Mouse (Mus musculus): ENCODE measurements around the gene Slc25a33. TPM values are rescaled to one million over a fixed set of nuclear protein-coding genes. Genes with fewer than 3 reads are reported as not detected.
A peak's percentile ranks its signal among the peaks of the same experiment; 100 is the strongest.

Slc25a33 gene
- total and polyA plus RNA-seq, 2 experiments from 2014 or later = 12.5 to 29.7 TPM

- 39% methylated on average over 8 of the region's 8 CpGs for WGBS
- Histone ChIP-seq H3K9ac (no peak overlapping the region), H3K9me3 (ENCODE audit: low read length) (no peaks in the 10 kb centered on the region), H3K4me2 (ENCODE audit: low read depth) (no peak overlapping the region), H3K27ac (ENCODE audit: low read depth, low read length) (no peak overlapping the region), H3K27me3 (ENCODE audit: insufficient read depth, low read length) (peaks cover 5% of the 10 kb centered on the region; the same call in 1 of the 2 replicates), H3K36me3 (ENCODE audit: insufficient read depth) (no peaks in the 10 kb centered on the region), H3K4me3 (ENCODE audit: low read depth, low read length) (no peak overlapping the region), H3K4me1 (ENCODE audit: insufficient read depth) (peaks cover 10% of the 10 kb centered on the region; the same call in 1 of the 2 replicates)
- no peak for ATAC-seq
- no peak for DNase-seq
- no peak for TF ChIP-seq CTCF (IDR thresholded peaks at IDR 0.05; ENCODE audit: low read depth)
Observed at GRCm38 (mm10) chr4:149775760-149776362, 1.8 kb upstream of the Slc25a33 start.

- Histone ChIP-seq H3K9me3 (ENCODE audit: low read length) (no peaks in the 10 kb centered on the region), H3K27me3 (ENCODE audit: insufficient read depth, low read length) (peaks cover 5% of the 10 kb centered on the region; the same call in 1 of the 2 replicates), H3K4me1 (ENCODE audit: insufficient read depth) (peaks cover 10% of the 10 kb centered on the region; the same call in 1 of the 2 replicates), H3K36me3 (ENCODE audit: insufficient read depth) (no peaks in the 10 kb centered on the region), H3K4me2 (ENCODE audit: low read depth) (no peak overlapping the region), H3K4me3 (ENCODE audit: low read depth, low read length) (no peak overlapping the region), H3K9ac (no peak overlapping the region), H3K27ac (ENCODE audit: low read depth, low read length) (no peak overlapping the region)
- DNase-seq = no peak
- no peak for ATAC-seq
- no peak for TF ChIP-seq CTCF (IDR thresholded peaks at IDR 0.05; ENCODE audit: low read depth)
- 52% methylated on average over 7 of the region's 7 CpGs for WGBS
Observed at GRCm38 (mm10) chr4:149775330-149775729, 1.3 kb upstream of the Slc25a33 start.

- H3K9me3 ChIP-seq (ENCODE audit: low read length) = no peaks in the 10 kb centered on the region
- peak overlapping the region; percentile 71 for H3K27ac ChIP-seq (ENCODE audit: low read depth, low read length)
- 1% methylated on average over 62 of the region's 65 CpGs for WGBS
- DNase-seq = peak; percentile 31
- ATAC-seq = no peak; the same call in 1 of the 2 replicates
- peak overlapping the region; percentile 75 for H3K9ac ChIP-seq
- no peak for TF ChIP-seq CTCF (IDR thresholded peaks at IDR 0.05; ENCODE audit: low read depth)
- H3K27me3 ChIP-seq (ENCODE audit: insufficient read depth, low read length) = peaks cover 5% of the 10 kb centered on the region; the same call in 1 of the 2 replicates
- H3K4me3 ChIP-seq (ENCODE audit: low read depth, low read length) = peak overlapping the region; percentile 82
- no peaks in the 10 kb centered on the region for H3K36me3 ChIP-seq (ENCODE audit: insufficient read depth)
- peak overlapping the region; percentile 98 for H3K4me2 ChIP-seq (ENCODE audit: low read depth)
- peaks cover 10% of the 10 kb centered on the region; the same call in 1 of the 2 replicates for H3K4me1 ChIP-seq (ENCODE audit: insufficient read depth)
Observed at GRCm38 (mm10) chr4:149773408-149774093, 526 bp downstream of the Slc25a33 start.

- H3K27me3 ChIP-seq (ENCODE audit: insufficient read depth, low read length) = peaks cover 5% of the 10 kb centered on the region; the same call in 1 of the 2 replicates
- WGBS = 12% methylated on average over 2 of the region's 2 CpGs
- H3K4me2 ChIP-seq (ENCODE audit: low read depth) = peak overlapping the region; percentile 98
- peaks cover 10% of the 10 kb centered on the region; the same call in 1 of the 2 replicates for H3K4me1 ChIP-seq (ENCODE audit: insufficient read depth)
- H3K9me3 ChIP-seq (ENCODE audit: low read length) = no peaks in the 10 kb centered on the region
- ATAC-seq (no peak), DNase-seq (no peak)
- no peak overlapping the region for H3K4me3 ChIP-seq (ENCODE audit: low read depth, low read length)
- no peaks in the 10 kb centered on the region for H3K36me3 ChIP-seq (ENCODE audit: insufficient read depth)
- H3K27ac ChIP-seq (ENCODE audit: low read depth, low read length) = no peak overlapping the region
- no peak overlapping the region for H3K9ac ChIP-seq
- TF ChIP-seq CTCF (IDR thresholded peaks at IDR 0.05; ENCODE audit: low read depth) = peak; percentile 61
Observed at GRCm38 (mm10) chr4:149772394-149772793, 1.7 kb downstream of the Slc25a33 start.

GRCm38 (mm10) chr4:149765201-149765600, 8.9 kb downstream of the Slc25a33 start:
- Histone ChIP-seq H3K4me1 (ENCODE audit: insufficient read depth) (no peaks in the 10 kb centered on the region), H3K9ac (no peak overlapping the region), H3K4me2 (ENCODE audit: low read depth) (no peak overlapping the region), H3K36me3 (ENCODE audit: insufficient read depth) (no peaks in the 10 kb centered on the region; the same call in 1 of the 2 replicates), H3K27me3 (ENCODE audit: insufficient read depth, low read length) (no peaks in the 10 kb centered on the region), H3K9me3 (ENCODE audit: low read length) (no peaks in the 10 kb centered on the region), H3K4me3 (ENCODE audit: low read depth, low read length) (no peak overlapping the region), H3K27ac (ENCODE audit: low read depth, low read length) (no peak overlapping the region)
- no peak for TF ChIP-seq CTCF (IDR thresholded peaks at IDR 0.05; ENCODE audit: low read depth)
- 92% methylated on average over 5 of the region's 5 CpGs for WGBS
- DNase-seq (no peak), ATAC-seq (no peak)

- no peaks in the 10 kb centered on the region for H3K9me3 ChIP-seq (ENCODE audit: low read length)
- 87% methylated on average over 2 of the region's 2 CpGs for WGBS
- TF ChIP-seq CTCF (IDR thresholded peaks at IDR 0.05; ENCODE audit: low read depth) = no peak
- ATAC-seq (no peak), DNase-seq (no peak)
- H3K36me3 ChIP-seq (ENCODE audit: insufficient read depth) = no peaks in the 10 kb centered on the region; the same call in 1 of the 2 replicates
- no peak overlapping the region for H3K4me3 ChIP-seq (ENCODE audit: low read depth, low read length)
- H3K9ac ChIP-seq = no peak overlapping the region
- no peak overlapping the region for H3K27ac ChIP-seq (ENCODE audit: low read depth, low read length)
- no peak overlapping the region for H3K4me2 ChIP-seq (ENCODE audit: low read depth)
- H3K27me3 ChIP-seq (ENCODE audit: insufficient read depth, low read length) = no peaks in the 10 kb centered on the region
- H3K4me1 ChIP-seq (ENCODE audit: insufficient read depth) = no peaks in the 10 kb centered on the region
Observed at GRCm38 (mm10) chr4:149763335-149763734, 10.7 kb downstream of the Slc25a33 start.

GRCm38 (mm10) chr4:149759517-149759916, 14.6 kb downstream of the Slc25a33 start:
- Histone ChIP-seq H3K4me1 (ENCODE audit: insufficient read depth) (no peaks in the 10 kb centered on the region), H3K36me3 (ENCODE audit: insufficient read depth) (peaks cover 3% of the 10 kb centered on the region), H3K4me3 (ENCODE audit: low read depth, low read length) (no peak overlapping the region), H3K9me3 (ENCODE audit: low read length) (no peaks in the 10 kb centered on the region), H3K27me3 (ENCODE audit: insufficient read depth, low read length) (no peaks in the 10 kb centered on the region), H3K9ac (no peak overlapping the region), H3K27ac (ENCODE audit: low read depth, low read length) (no peak overlapping the region), H3K4me2 (ENCODE audit: low read depth) (no peak overlapping the region)
- 59% methylated on average over 5 of the region's 5 CpGs for WGBS
- no peak for TF ChIP-seq CTCF (IDR thresholded peaks at IDR 0.05; ENCODE audit: low read depth)
- DNase-seq (no peak), ATAC-seq (no peak)
